Mouse (Mus musculus) heart, embryonic 16.5 days (tissue): ENCODE results near the gene Pcp4. TPM values are rescaled to one million over a fixed set of nuclear protein-coding genes. Genes with fewer than 3 reads are reported as not detected.

ENCODE experiments used
- ATAC-seq: fragments of 200-750 bp; cut with Nextera tagmentation; replicated peaks from 2 replicates; pipeline ENCODE4 v1.8.0; 2017; ENCODE audit warnings: moderate number of reproducible peaks; ENCODE audit not compliant: insufficient read depth, low FRiP score; ENCODE audit errors: extremely low read depth
- H3K27ac ChIP-seq: fragments of 300-500 bp; sonication (generic); 2 replicates; pipeline ENCODE4 v1.5.1; 2014; ENCODE audit warnings: mild to moderate bottlenecking, low read length, control low read depth, moderate library complexity
- H3K27me3 ChIP-seq: fragments of 300-500 bp; sonication (generic); 2 replicates; pipeline ENCODE4 v1.6.1; 2014; ENCODE audit warnings: low read length, mixed read lengths; ENCODE audit not compliant: control insufficient read depth, insufficient read depth
- H3K36me3 ChIP-seq: fragments of 300-500 bp; sonication (generic); 2 replicates; pipeline ENCODE4 v1.6.1; 2014; ENCODE audit not compliant: control insufficient read depth, insufficient read depth
- H3K4me1 ChIP-seq: fragments of 300-500 bp; sonication (generic); 2 replicates; pipeline ENCODE4 v1.6.1; 2014; ENCODE audit warnings: low read length, mixed read lengths; ENCODE audit not compliant: control insufficient read depth, insufficient read depth
- H3K4me2 ChIP-seq: fragments of 300-500 bp; sonication (generic); 2 replicates; pipeline ENCODE4 v1.6.1; 2014; ENCODE audit warnings: low read depth, mild to moderate bottlenecking, control low read depth, low read length
- H3K4me3 ChIP-seq: fragments of 300-500 bp; sonication (generic); 2 replicates; pipeline ENCODE4 v1.5.1; 2014; ENCODE audit warnings: mild to moderate bottlenecking, control low read depth, low read length
- H3K9ac ChIP-seq: fragments of 300-500 bp; sonication (generic); 2 replicates; pipeline ENCODE4 v1.6.1; 2014; ENCODE audit warnings: low read length, control low read depth
- H3K9me3 ChIP-seq: fragments of 300-500 bp; sonication (generic); replicated peaks from 2 replicates; pipeline ENCODE4 v1.6.1; 2016; ENCODE audit warnings: low read length; ENCODE audit not compliant: control insufficient read depth
- WGBS: fragments of 180-500 bp; shearing (Covaris S2); extraction: QIAGEN DNeasy Blood & Tissue Kit; methylation state at CpG from one replicate; pipeline ENCODE4 v1.1.7; 2014; 5-methylcytosine and 5-hydroxymethylcytosine counted together
- polyA plus RNA-seq: library from polyadenylated mRNA; unstranded; fragments of >200 nt; fragmentation: Nextera tagmentation; extraction: Ambion mirVana; gene quantifications from 2 replicates; pipeline ENCODE4 v1.2.1, GENCODE M21; 2015

The Pcp4 gene
- polyA plus RNA-seq, 1 experiment from 2014 or later, result 1.4 TPM

- H3K4me1 ChIP-seq, result no peaks in the 10 kb centered on the region
- no peak for ATAC-seq
- no peaks in the 10 kb centered on the region for H3K36me3 ChIP-seq
- no peaks in the 10 kb centered on the region for H3K27me3 ChIP-seq
- H3K9ac ChIP-seq, result no peak overlapping the region
- no peaks in the 10 kb centered on the region for H3K9me3 ChIP-seq
- H3K4me3 ChIP-seq, result no peak overlapping the region
- H3K27ac ChIP-seq, result no peak overlapping the region
- WGBS, result 86% methylated on average over 8 of the region's 8 CpGs
- no peak overlapping the region for H3K4me2 ChIP-seq
Measured at GRCm38 (mm10) chr16:96563350-96564257, 96.2 kb downstream of the Pcp4 start.

GRCm38 (mm10) chr16:96567428-96567827, 100.0 kb downstream of the Pcp4 start:
- H3K27ac ChIP-seq, result no peak overlapping the region
- no peak overlapping the region for H3K9ac ChIP-seq
- no peak overlapping the region for H3K4me2 ChIP-seq
- no peak overlapping the region for H3K4me3 ChIP-seq
- no peaks in the 10 kb centered on the region for H3K36me3 ChIP-seq
- no peaks in the 10 kb centered on the region for H3K27me3 ChIP-seq
- WGBS, result 52% methylated on average over 3 of the region's 3 CpGs
- H3K9me3 ChIP-seq, result no peaks in the 10 kb centered on the region
- H3K4me1 ChIP-seq, result no peaks in the 10 kb centered on the region
- no peak for ATAC-seq

Other genes with a start within 250 kb of the Pcp4 start
- 0.39 and 0.70 TPM in 2 replicates for gene B3galt5, start 231.8 kb upstream of the Pcp4 start, polyA plus RNA-seq
- gene Itgb2l, start 24.0 kb upstream of the Pcp4 start, polyA plus RNA-seq, result 0.07 and 0.11 TPM in 2 replicates